Mouse (Mus musculus) adrenal gland, postnatal 25 days (tissue): ENCODE results near the gene Oaz2. TPM values are rescaled to one million over a fixed set of nuclear protein-coding genes. Genes with fewer than 3 reads are reported as not detected.
A peak's percentile ranks its signal among the peaks of the same experiment; 100 is the strongest.

Source experiments
- DNase-seq: peaks from one replicate; pipeline ENCODE4 v3.0.0; 2021; ENCODE audit warnings: mixed read lengths
- total RNA-seq: library from RNA; stranded (reverse); gene quantifications from 2 replicates; pipeline ENCODE4 v1.2.3, GENCODE M21; 2021

The Oaz2 gene
- total RNA-seq, 1 experiment from 2014 or later = 131 TPM

DNA sequence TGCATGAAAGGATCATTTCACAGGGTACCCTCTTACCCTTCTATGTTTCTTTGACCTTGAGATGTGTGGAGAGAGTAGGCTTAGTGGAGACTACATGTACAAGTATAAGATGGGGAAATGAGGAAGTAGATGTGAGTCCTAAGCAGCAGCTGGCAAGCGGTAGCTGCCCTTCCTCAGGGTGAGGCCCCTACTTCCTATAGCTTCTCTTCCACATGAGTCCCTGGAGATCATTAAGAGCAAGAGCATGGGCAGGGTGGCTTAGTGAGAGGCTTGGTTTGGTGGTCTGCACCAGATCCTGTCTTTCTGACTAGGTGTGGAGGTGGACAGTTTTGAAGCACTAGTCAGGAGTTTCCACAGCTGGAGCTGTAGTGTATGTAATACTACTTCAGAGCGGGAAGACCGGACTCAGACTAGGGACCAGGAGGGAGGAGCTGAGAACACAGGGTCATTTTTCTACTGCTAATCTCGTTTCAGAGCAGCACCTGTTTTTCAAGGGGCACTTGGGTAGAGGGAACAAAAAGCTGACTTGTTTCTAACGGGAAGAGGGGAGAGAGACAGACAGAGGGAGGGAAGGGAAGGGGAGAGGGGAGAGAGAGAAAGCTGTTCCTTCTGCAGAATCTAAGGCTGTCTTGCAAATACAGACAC is 25.3 kb downstream of the Oaz2 start:
- no peak for DNase-seq

DNA sequence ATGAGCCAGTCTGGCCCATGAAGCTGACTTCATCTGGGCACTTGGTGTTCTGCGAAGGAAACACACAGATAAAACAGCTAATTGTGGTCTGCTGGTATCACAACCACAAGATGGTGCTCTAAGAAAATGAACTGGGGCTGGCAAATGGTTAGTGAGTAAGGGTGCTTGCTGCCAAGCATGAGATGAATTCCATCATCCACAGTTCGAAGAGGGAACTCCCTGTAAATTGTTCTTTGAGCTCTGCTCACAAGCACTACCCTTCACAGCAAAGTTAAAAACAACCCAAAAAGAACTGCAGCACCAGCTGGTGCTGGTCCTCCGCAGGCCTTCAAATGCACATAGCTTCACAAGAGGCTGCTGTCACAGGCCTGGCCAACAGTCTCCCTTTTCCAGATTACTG is 27.8 kb downstream of the Oaz2 start:
- no peak for DNase-seq

- no peak for DNase-seq
These were observed 28.5 kb downstream of the Oaz2 start for GRCm38 (mm10) chr9:65696337-65696736.

DNA sequence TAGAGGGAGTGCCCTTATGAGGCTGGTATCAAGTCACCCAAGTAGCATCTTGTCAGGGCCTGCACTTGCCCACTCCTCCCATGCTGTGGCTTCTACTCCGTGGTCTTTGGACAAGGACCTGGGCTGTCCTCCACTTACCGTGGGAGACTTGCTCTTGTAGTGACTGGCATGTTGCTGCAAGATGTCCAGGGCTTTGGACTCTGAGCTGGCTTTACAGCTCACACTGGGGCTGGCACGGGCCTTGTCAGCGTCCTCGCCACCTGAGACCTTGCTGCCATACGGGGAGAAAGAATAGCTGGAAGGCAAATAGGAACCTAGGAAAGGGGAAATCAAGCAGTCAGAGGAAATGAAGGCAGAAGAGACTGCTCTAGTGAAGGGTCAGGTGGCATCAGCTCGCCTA is 29.6 kb downstream of the Oaz2 start:
- no peak for DNase-seq

DNA sequence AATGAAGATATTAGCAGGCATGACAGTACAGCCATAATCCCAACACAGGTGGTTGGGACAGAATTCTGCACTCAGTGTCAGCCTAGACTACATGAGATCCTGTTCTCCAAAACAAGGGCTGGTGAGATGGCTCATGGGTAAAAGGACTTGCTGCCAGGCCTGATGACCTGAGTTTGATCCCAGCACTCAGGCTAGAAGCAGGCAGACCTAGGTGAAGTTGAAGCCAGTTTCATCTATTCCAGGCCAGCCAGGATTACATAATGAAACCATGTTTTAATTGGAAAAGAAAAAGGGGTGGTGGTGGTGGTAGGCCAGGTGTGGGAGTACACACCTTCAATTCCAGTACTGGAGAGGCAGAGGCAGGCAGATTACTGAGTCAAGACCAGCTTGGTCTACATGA is 30.2 kb downstream of the Oaz2 start:
- no peak for DNase-seq

GRCm38 (mm10) chr9:65700504-65700903 is 32.7 kb downstream of the Oaz2 start:
- DNase-seq = no peak

GRCm38 (mm10) chr9:65702286-65702685 is 34.5 kb downstream of the Oaz2 start:
- DNase-seq = no peak

- no peak for DNase-seq
These were observed 35.4 kb downstream of the Oaz2 start for GRCm38 (mm10) chr9:65703241-65703640.

GRCm38 (mm10) chr9:65703926-65704595 is 36.3 kb downstream of the Oaz2 start:
- no peak for DNase-seq

- no peak for DNase-seq
These were observed 50.4 kb downstream of the Oaz2 start for GRCm38 (mm10) chr9:65718195-65718594.

DNA sequence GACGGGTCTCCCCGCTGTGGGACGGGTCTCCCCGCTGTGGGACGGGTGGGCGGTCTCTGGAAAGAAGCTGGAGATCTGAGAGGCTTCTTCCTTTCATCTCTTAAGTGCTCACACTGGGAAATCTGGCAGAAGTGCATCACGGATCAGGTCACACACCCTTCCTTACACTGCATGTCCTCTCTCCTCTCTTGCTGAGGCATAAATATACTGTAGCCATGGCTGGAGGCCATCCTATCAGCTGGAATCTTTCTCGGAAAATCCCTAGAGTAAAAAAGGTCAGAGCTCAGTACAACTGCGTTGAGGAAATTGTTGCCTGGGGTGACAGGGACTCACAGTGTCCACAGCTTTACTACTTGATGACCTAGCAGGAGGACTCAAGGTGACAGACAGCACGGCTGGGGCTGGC is 53.4 kb downstream of the Oaz2 start:
- DNase-seq = no peak

- peak; percentile 51 for DNase-seq
These were observed 56.9 kb downstream of the Oaz2 start for GRCm38 (mm10) chr9:65724471-65725290.

DNA sequence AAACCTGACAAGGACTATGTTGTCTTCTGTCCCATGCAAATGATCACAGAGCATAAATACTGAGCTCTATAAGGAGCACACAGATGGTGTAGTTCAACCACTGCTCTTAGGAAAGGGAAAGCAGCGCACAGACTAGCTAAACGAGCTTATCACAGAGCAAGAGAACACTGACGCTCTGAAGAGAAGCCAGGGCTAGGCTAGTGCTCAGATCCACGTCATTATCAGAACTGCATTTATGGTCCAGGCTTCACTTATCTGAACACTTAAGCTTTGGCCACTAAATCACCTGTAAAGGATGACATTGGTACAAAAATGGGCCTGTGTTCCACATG is 57.5 kb downstream of the Oaz2 start:
- DNase-seq = no peak

- DNase-seq = peak; percentile 23
These were observed 58.6 kb downstream of the Oaz2 start for GRCm38 (mm10) chr9:65726431-65726830.

DNA sequence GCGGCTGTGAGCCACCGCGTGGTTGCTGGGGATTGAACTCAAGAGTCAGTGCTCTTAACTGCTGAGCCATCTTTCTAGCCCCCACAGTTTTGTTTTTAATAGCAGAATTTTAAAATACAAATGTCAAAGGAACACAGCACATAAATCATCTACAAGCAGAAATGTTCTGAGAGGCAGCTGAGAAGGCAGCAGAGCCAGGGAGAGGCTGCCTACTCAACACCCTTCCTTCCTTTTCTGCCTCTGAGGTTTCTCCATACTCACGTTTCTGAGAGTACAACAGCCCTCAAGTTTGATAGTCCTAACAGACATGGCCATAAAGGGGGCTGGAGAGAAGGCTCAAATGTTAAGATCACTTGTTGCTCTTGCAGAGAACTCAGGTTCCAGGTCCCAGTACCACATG is 59.7 kb downstream of the Oaz2 start:
- no peak for DNase-seq

- DNase-seq = no peak
These were observed 60.8 kb downstream of the Oaz2 start for GRCm38 (mm10) chr9:65728588-65728987.

DNA sequence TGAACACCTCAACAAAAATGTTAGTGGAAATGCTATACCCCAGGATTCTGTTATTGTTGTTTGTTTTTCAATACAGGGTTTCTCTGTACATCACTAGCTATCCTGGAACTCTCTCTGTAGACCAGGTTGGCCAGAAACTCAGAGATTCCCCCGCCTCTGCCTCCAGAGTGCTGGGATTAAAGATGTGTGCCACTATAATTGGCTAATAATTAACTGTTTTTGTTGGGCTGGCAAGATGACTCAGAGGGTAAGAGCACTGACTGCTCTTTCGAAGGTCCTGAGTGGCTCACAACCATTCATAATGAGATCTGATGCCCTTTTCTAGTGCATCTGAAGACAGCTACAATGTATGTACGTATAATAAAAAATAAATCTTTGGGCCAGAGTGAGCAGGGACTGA is 67.1 kb downstream of the Oaz2 start:
- no peak for DNase-seq

Other genes starting within 250 kb of the Oaz2 start
- gene Slc51b, start 245.0 kb upstream of the Oaz2 start, total RNA-seq = not detected in 2 replicates
- 16.9 and 20.1 TPM in 2 replicates for gene Mtfmt, start 232.2 kb upstream of the Oaz2 start, total RNA-seq
- 42.3 and 54.8 TPM in 2 replicates for gene Spg21, start 207.1 kb upstream of the Oaz2 start, total RNA-seq
- gene Ankdd1a, start 147.8 kb upstream of the Oaz2 start, total RNA-seq = 2.1 and 3.5 TPM in 2 replicates
- gene Plekho2, start 88.0 kb upstream of the Oaz2 start, total RNA-seq = 58.2 and 64.5 TPM in 2 replicates
- gene Pif1, start 80.8 kb upstream of the Oaz2 start, total RNA-seq = 1.1 and 1.6 TPM in 2 replicates
- 51.5 and 63.3 TPM in 2 replicates for gene Rbpms2, start 38.4 kb upstream of the Oaz2 start, total RNA-seq
- gene Zfp609, start 159.6 kb downstream of the Oaz2 start, total RNA-seq = 35.1 and 35.7 TPM in 2 replicates
- 9.4 and 9.8 TPM in 2 replicates for gene Pclaf, start 222.2 kb downstream of the Oaz2 start, total RNA-seq
- 37.2 and 47.8 TPM in 2 replicates for gene Trip4, start 240.8 kb downstream of the Oaz2 start, total RNA-seq
- gene Csnk1g1, start 240.9 kb downstream of the Oaz2 start, total RNA-seq = 22.3 and 25.5 TPM in 2 replicates